Mouse (Mus musculus): Measurements from ENCODE around the gene Exoc6.
"Not testable (repeated sequence)": the region's sequence is repeated elsewhere in the genome, so short reads cannot be mapped to it uniquely, and the experiment has no call there.

Exoc6 gene

GRCm38 (mm10) chr19:37534737-37535365, 15.4 kb upstream of the Exoc6 start:
- no peak for ATAC-seq (ENCODE audit: insufficient number of reproducible peaks, low FRiP score, low TSS enrichment)

DNA sequence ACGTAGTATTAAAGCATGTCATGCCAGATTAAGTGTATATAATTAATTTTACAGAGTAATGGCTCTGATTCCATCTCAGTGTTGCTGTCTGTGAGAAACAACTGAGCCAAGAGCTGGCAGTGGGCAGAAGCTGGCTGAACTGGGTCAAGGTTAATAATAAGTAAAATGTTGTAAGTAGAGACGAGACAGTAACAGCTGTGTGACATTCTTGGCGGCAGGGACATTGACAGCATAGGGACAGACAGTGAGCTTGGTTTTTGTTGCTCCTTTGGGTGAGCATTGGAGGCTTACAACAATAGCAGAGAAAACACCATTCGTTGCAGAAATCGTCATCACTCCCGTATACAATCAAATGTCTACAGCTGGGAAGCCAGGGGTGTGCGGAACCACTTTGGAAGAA, 13.8 kb upstream of the Exoc6 start:
- ATAC-seq (ENCODE audit: insufficient number of reproducible peaks, low FRiP score, low TSS enrichment): no peak

DNA sequence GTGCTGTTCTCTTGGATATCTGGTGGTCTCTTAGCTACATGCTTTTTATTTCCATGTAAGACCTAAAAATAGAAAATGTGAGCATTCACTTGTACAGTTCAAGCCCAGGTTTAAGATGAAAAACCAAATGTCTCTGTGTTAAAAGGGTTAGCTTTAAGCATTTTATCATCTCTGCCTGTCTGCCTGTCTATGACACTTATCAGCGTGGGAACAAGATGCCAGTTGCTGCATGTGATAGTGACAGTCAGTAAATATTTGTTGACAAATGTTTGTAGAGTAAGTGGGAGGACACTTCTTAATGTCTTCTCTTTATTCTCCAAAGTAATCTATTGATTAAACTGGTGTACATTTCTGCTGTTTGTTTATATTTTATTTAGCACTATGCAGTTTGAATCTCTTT, 12.5 kb upstream of the Exoc6 start:
- ATAC-seq (ENCODE audit: insufficient number of reproducible peaks, low FRiP score, low TSS enrichment): no peak

GRCm38 (mm10) chr19:37540201-37540600, 10.0 kb upstream of the Exoc6 start:
- ATAC-seq (ENCODE audit: insufficient number of reproducible peaks, low FRiP score, low TSS enrichment): no peak

GRCm38 (mm10) chr19:37543537-37544326, 6.5 kb upstream of the Exoc6 start:
- no peak for ATAC-seq (ENCODE audit: insufficient number of reproducible peaks, low FRiP score, low TSS enrichment)

DNA sequence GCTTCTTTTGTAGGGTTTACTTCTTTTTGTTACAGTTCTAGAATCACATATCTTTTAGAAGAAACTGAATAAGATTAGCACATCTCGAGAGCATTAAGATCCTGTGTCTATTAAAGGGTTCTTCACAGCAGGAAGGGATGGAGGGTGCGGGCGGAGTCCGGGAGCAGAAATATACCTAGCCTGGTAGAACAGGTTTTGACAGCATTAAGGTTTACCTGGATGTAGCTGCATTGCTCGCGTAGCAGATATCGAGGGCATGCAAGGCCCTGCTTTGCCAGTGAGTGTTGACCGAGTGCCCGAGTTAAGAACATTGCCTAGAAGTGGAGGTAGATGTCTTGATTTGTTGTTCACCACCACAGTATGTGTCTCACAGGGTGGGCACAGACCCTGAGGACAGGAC, 5.7 kb upstream of the Exoc6 start:
- ATAC-seq (ENCODE audit: insufficient number of reproducible peaks, low FRiP score, low TSS enrichment): no peak

- ATAC-seq (ENCODE audit: insufficient number of reproducible peaks, low FRiP score, low TSS enrichment): no peak
Measured at GRCm38 (mm10) chr19:37545231-37545630, 5.0 kb upstream of the Exoc6 start.

DNA sequence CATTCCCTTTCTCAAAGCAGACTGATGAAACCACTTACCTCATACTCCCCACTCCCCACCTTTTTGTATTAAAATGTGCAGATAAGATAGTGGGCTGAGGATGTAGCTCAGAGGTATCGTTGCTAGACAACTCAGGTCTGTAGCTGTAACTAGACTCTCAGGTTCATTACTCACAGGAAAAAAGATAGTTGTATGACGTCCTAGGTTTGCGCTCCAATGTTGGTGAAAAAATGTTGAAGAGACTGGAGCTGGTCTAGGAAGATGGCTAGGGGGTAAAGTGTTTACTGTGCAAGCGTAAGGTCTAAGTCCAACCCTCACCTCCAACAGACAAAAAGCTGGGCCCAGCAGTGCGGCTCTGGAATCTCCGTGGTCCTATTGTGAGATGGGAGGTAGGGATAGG, 4.5 kb upstream of the Exoc6 start:
- ATAC-seq (ENCODE audit: insufficient number of reproducible peaks, low FRiP score, low TSS enrichment): no peak

GRCm38 (mm10) chr19:37546776-37547175, 3.4 kb upstream of the Exoc6 start:
- no peak for ATAC-seq (ENCODE audit: insufficient number of reproducible peaks, low FRiP score, low TSS enrichment)

- no peak for ATAC-seq (ENCODE audit: insufficient number of reproducible peaks, low FRiP score, low TSS enrichment)
Measured at GRCm38 (mm10) chr19:37551040-37551566, 885 bp downstream of the Exoc6 start.

GRCm38 (mm10) chr19:37553376-37554265, 3.4 kb downstream of the Exoc6 start:
- ATAC-seq (ENCODE audit: insufficient number of reproducible peaks, low FRiP score, low TSS enrichment): no peak

DNA sequence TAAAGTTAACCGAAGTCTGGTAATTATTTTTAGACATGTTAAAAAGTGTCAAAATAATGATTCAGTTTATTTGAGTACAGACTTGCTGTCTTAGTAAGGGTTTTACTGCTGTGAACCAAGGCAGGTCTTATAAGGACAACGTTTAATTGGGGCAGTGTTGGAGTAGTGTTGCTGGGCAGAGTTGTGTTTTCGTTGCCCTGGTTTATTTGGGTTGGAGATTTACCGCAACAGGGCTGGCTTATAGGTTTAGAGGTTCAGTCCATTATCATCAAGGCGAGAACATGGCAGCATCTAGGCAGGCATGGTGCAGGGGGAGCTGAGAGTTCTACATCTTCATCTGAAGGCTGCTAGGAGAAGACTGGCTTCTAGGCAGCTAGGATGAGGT, 4.0 kb downstream of the Exoc6 start:
- not testable (repeated sequence) for ATAC-seq (ENCODE audit: insufficient number of reproducible peaks, low FRiP score, low TSS enrichment)

DNA sequence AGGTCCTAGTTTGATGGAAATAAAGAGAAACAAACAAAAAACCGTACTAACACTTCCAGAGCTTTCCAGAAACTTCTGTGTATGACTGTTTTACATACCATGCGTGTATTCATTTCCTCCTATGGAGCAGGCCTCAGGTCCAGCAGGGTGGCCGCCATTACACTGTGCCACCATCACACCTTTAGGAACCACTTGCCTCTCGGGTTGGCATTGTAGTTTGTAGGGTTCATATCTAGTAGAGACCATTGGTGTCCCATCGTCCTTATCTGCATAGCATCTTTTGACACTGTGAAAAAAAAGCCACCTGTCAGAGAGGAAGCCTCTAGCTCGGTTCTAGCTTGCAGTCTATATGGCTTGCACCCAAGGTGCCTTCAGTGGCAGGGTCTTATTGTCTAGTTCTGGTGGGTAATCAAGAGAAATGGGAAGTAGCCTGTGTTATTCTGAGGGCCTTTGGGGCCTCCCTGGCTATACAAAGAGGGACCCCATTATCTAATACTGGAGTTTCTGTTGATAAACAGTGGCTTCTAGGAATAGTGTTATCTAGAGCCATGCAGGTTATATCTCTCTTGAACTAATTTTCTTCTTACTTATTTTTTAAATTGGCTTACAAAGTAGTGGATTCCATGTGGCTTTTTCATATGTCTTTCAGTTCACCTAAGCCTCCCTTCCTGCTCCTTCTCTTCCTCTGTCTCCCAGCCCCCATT, 5.8 kb downstream of the Exoc6 start:
- ATAC-seq (ENCODE audit: insufficient number of reproducible peaks, low FRiP score, low TSS enrichment): no peak

- no peak for ATAC-seq (ENCODE audit: insufficient number of reproducible peaks, low FRiP score, low TSS enrichment)
Measured at GRCm38 (mm10) chr19:37557898-37558297, 7.7 kb downstream of the Exoc6 start.

GRCm38 (mm10) chr19:37559286-37560079, 9.3 kb downstream of the Exoc6 start:
- no peak for ATAC-seq (ENCODE audit: insufficient number of reproducible peaks, low FRiP score, low TSS enrichment)

DNA sequence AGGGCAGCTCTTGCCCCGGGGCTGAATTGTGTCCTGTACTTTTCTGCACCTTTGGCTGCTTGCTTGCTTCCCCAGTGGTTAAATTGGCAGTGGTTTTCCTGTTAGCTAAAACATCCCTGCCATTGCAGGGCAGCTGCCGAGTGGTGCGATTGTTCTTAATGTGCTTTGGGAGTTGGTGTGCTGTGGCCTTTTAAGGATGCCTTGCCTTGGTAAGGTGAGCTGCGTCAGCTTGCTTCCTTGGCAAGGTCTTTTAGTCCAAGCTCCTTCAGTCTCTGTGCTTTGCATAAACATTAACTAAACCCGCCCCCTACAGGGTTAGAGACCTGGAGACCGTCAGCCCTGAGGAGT, 9.8 kb downstream of the Exoc6 start:
- ATAC-seq (ENCODE audit: insufficient number of reproducible peaks, low FRiP score, low TSS enrichment): no peak

GRCm38 (mm10) chr19:37561106-37561892, 11.1 kb downstream of the Exoc6 start:
- ATAC-seq (ENCODE audit: insufficient number of reproducible peaks, low FRiP score, low TSS enrichment): no peak

DNA sequence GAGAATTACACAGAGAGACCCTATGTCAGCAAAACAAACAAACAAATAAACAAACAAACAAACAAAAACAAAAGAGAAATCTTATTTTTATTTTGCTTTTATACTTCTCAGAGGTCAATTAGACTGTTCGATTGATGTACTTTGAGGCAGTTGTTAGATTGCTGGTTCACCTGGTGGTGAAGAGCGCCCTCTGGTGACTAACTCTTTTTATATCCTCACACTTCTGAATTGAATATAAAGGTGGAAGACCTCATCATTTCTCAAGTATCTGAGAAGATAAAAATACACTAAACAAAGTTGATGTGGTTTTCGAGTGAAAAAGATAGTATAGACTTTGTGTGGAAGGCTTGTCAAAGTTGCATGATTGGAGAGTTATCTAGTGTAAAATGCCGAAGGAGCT, 13.5 kb downstream of the Exoc6 start:
- ATAC-seq (ENCODE audit: insufficient number of reproducible peaks, low FRiP score, low TSS enrichment): no peak

DNA sequence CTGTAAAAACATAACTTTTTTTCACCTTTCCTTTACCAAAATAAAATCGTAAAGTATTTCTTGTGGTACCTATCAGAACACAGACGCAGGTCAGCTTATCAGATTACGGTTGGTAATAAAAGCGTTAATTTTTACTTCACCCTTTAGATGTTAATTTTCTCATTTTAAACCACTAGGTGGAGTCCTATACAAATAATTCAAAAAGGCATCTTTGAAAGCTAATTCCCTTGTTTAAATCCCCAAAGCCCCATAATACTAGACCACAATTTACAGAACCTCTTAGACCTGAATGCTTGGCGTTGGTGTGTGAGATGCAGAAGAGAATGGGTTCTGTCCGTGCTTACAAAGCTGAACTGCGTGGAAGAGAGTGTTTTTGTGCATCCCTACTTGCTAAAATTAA, 15.6 kb downstream of the Exoc6 start:
- ATAC-seq (ENCODE audit: insufficient number of reproducible peaks, low FRiP score, low TSS enrichment): no peak

Measured in cerebellum, adult (tissue).